Mouse (Mus musculus): ENCODE data around the gene Evx1.

GRCm38 (mm10) chr6:52321826-52322315 lies 8.6 kb downstream of the Evx1 start:
- TF ChIP-seq POLR2A (IDR thresholded peaks at IDR 0.05; ENCODE audit: control insufficient read depth, low read depth, low read length), result no peak
- TF ChIP-seq CTCF (IDR thresholded peaks at IDR 0.05; ENCODE audit: control insufficient read depth, insufficient read depth, insufficient replicate concordance, low read depth, low read length), result no peak
